Mouse (Mus musculus): Measurements from ENCODE around the gene Txndc15. TPM values are rescaled to one million over a fixed set of nuclear protein-coding genes. Genes with fewer than 3 reads are reported as not detected.

Gene Txndc15
- 94.5 and 102 TPM in 2 replicates for polyA plus RNA-seq (2015; fragmentation: Nextera tagmentation; extraction: Ambion mirVana)

- Histone ChIP-seq H3K9me3 (replicated peaks; ENCODE audit: low read length) (no peaks in the 10 kb centered on the region), H3K4me1 (replicated peaks; ENCODE audit: insufficient read depth, low read length) (0 out of 2 replicates have a peak, but pooled peaks cover 3% of the 10 kb centered on the region), H3K9ac (ENCODE audit: low read depth, low read length) (peak within 1 kb of the TSS; percentile 98), H3K27me3 (ENCODE audit: insufficient read depth, low read length) (no peaks in the 10 kb centered on the region), H3K4me3 (replicated peaks; ENCODE audit: low read depth, low read length) (peak within 1 kb of the TSS; percentile 94), H3K4me2 (ENCODE audit: low read length) (peak within 1 kb of the TSS; percentile 77), H3K27ac (peak within 1 kb of the TSS; percentile 91), H3K36me3 (ENCODE audit: insufficient read depth, low read length) (0 out of 2 replicates have a peak, but pooled peaks cover 4% of the 10 kb centered on the region)
- TF ChIP-seq CTCF (IDR thresholded peaks at IDR 0.05; ENCODE audit: low read depth): no peak
- ATAC-seq (replicated peaks; ENCODE audit: low FRiP score, low read depth): peak; percentile 89
- WGBS: under 1% methylated on average over 62 of the region's 63 CpGs
- DNase-seq (ENCODE audit: low spot score): peak; percentile 93
Measured at GRCm38 (mm10) chr13:55714501-55715166, at the start of gene Txndc15. Gene Txndc15 (plus strand): TSS chr13:55714650.

- 86% methylated on average over 6 of the region's 6 CpGs for WGBS
- no peak for ATAC-seq (replicated peaks; ENCODE audit: low FRiP score, low read depth)
Measured at GRCm38 (mm10) chr13:55668550-55668949, 45.9 kb upstream of the Txndc15 start.

GRCm38 (mm10) chr13:55672711-55673110 is 41.7 kb upstream of the Txndc15 start:
- no peak for TF ChIP-seq CTCF (IDR thresholded peaks at IDR 0.05; ENCODE audit: low read depth)
- H3K4me3 ChIP-seq (replicated peaks; ENCODE audit: low read depth, low read length): no peak overlapping the region
- DNase-seq (ENCODE audit: low spot score): no peak
- H3K36me3 ChIP-seq (ENCODE audit: insufficient read depth, low read length): peaks cover 56% of the 10 kb centered on the region
- no peak overlapping the region for H3K9ac ChIP-seq (ENCODE audit: low read depth, low read length)
- WGBS: 95% methylated on average over 6 of the region's 6 CpGs
- no peak overlapping the region for H3K27ac ChIP-seq
- no peak for ATAC-seq (replicated peaks; ENCODE audit: low FRiP score, low read depth)
- H3K9me3 ChIP-seq (replicated peaks; ENCODE audit: low read length): no peaks in the 10 kb centered on the region
- no peaks in the 10 kb centered on the region for H3K27me3 ChIP-seq (ENCODE audit: insufficient read depth, low read length)
- H3K4me2 ChIP-seq (ENCODE audit: low read length): no peak overlapping the region
- H3K4me1 ChIP-seq (replicated peaks; ENCODE audit: insufficient read depth, low read length): no peaks in the 10 kb centered on the region

More at GRCm38 (mm10) chr13:55668550-55668949, 45.9 kb upstream of the Txndc15 start:
- Histone ChIP-seq H3K27ac (no peak overlapping the region), H3K9ac (ENCODE audit: low read depth, low read length) (no peak overlapping the region), H3K4me1 (replicated peaks; ENCODE audit: insufficient read depth, low read length) (no peaks in the 10 kb centered on the region), H3K4me2 (ENCODE audit: low read length) (no peak overlapping the region), H3K27me3 (ENCODE audit: insufficient read depth, low read length) (no peaks in the 10 kb centered on the region), H3K4me3 (replicated peaks; ENCODE audit: low read depth, low read length) (no peak overlapping the region), H3K36me3 (ENCODE audit: insufficient read depth, low read length) (peaks cover 67% of the 10 kb centered on the region), H3K9me3 (replicated peaks; ENCODE audit: low read length) (no peaks in the 10 kb centered on the region)
- TF ChIP-seq CTCF (IDR thresholded peaks at IDR 0.05; ENCODE audit: low read depth): peak; percentile 70
- DNase-seq (ENCODE audit: low spot score): peak; percentile 16

GRCm38 (mm10) chr13:55677364-55677763 is 37.1 kb upstream of the Txndc15 start:
- no peak for ATAC-seq (replicated peaks; ENCODE audit: low FRiP score, low read depth)
- H3K36me3 ChIP-seq (ENCODE audit: insufficient read depth, low read length): peaks cover 59% of the 10 kb centered on the region
- H3K4me1 ChIP-seq (replicated peaks; ENCODE audit: insufficient read depth, low read length): no peaks in the 10 kb centered on the region
- H3K4me3 ChIP-seq (replicated peaks; ENCODE audit: low read depth, low read length): no peak overlapping the region
- no peaks in the 10 kb centered on the region for H3K9me3 ChIP-seq (replicated peaks; ENCODE audit: low read length)
- TF ChIP-seq CTCF (IDR thresholded peaks at IDR 0.05; ENCODE audit: low read depth): no peak
- DNase-seq (ENCODE audit: low spot score): no peak
- H3K27me3 ChIP-seq (ENCODE audit: insufficient read depth, low read length): no peaks in the 10 kb centered on the region
- H3K4me2 ChIP-seq (ENCODE audit: low read length): no peak overlapping the region
- WGBS: 59% methylated on average over 8 of the region's 8 CpGs
- H3K27ac ChIP-seq: no peak overlapping the region
- H3K9ac ChIP-seq (ENCODE audit: low read depth, low read length): no peak overlapping the region

- H3K4me2 ChIP-seq (ENCODE audit: low read length): no peak overlapping the region
- H3K9ac ChIP-seq (ENCODE audit: low read depth, low read length): no peak overlapping the region
- no peak for ATAC-seq (replicated peaks; ENCODE audit: low FRiP score, low read depth)
- no peak overlapping the region for H3K4me3 ChIP-seq (replicated peaks; ENCODE audit: low read depth, low read length)
- no peaks in the 10 kb centered on the region for H3K4me1 ChIP-seq (replicated peaks; ENCODE audit: insufficient read depth, low read length)
- H3K27ac ChIP-seq: no peak overlapping the region
- WGBS: 79% methylated on average over 9 of the region's 9 CpGs
- no peak for TF ChIP-seq CTCF (IDR thresholded peaks at IDR 0.05; ENCODE audit: low read depth)
- no peaks in the 10 kb centered on the region for H3K27me3 ChIP-seq (ENCODE audit: insufficient read depth, low read length)
- DNase-seq (ENCODE audit: low spot score): no peak
- peaks cover 34% of the 10 kb centered on the region for H3K36me3 ChIP-seq (ENCODE audit: insufficient read depth, low read length)
- no peaks in the 10 kb centered on the region for H3K9me3 ChIP-seq (replicated peaks; ENCODE audit: low read length)
Measured at GRCm38 (mm10) chr13:55682201-55682600, 32.2 kb upstream of the Txndc15 start.

DNA sequence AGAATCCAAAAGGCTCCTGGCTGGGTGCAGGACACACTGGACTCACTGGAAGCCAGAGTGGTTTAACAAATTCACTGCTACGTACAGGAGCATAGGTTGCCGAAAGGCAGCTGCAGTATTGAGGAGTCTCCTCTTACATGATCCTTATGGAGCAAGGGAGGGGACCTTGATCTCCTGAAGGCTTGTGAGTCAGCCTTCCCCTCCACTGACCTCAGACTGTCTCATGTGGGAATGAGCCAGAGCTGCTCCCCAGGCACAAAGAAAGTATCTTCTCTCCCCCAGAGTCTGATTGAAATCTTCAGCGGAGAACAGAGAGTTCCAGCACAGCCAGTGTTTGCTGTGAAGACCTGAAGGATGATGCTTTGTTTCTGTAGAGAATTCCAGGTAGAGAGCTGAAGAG is 30.9 kb upstream of the Txndc15 start:
- no peak overlapping the region for H3K4me3 ChIP-seq (replicated peaks; ENCODE audit: low read depth, low read length)
- no peak overlapping the region for H3K4me2 ChIP-seq (ENCODE audit: low read length)
- no peaks in the 10 kb centered on the region for H3K9me3 ChIP-seq (replicated peaks; ENCODE audit: low read length)
- DNase-seq (ENCODE audit: low spot score) (no peak), ATAC-seq (replicated peaks; ENCODE audit: low FRiP score, low read depth) (no peak)
- no peak overlapping the region for H3K9ac ChIP-seq (ENCODE audit: low read depth, low read length)
- H3K27ac ChIP-seq: no peak overlapping the region
- H3K36me3 ChIP-seq (ENCODE audit: insufficient read depth, low read length): peaks cover 22% of the 10 kb centered on the region; the same call in 1 of the 2 replicates
- no peaks in the 10 kb centered on the region for H3K4me1 ChIP-seq (replicated peaks; ENCODE audit: insufficient read depth, low read length)
- whole genome bisulfite sequencing: 77% methylated on average over 3 of the region's 3 CpGs
- TF ChIP-seq CTCF (IDR thresholded peaks at IDR 0.05; ENCODE audit: low read depth): no peak
- no peaks in the 10 kb centered on the region for H3K27me3 ChIP-seq (ENCODE audit: insufficient read depth, low read length)
